Mouse (Mus musculus) kidney, adult 2 months (tissue): ENCODE results near the gene Trim66. TPM values are rescaled to one million over a fixed set of nuclear protein-coding genes. Genes with fewer than 3 reads are reported as not detected.

Experiments used
- DNase-seq: peaks from one replicate; pipeline ENCODE4 v3.0.0; 2021
- H3K27ac ChIP-seq: fragments of 200-500 bp; 2 replicates; pipeline ENCODE4 v1.5.1; 2012; ENCODE audit warnings: low read depth, low read length, control low read depth, inconsistent platforms; ENCODE audit not compliant: insufficient read depth
- H3K27me3 ChIP-seq: fragments of 200-500 bp; replicated peaks from 2 replicates; pipeline ENCODE4 v1.6.1; 2012; ENCODE audit warnings: mild to moderate bottlenecking, moderate library complexity, low read length, inconsistent platforms; ENCODE audit not compliant: control insufficient read depth, insufficient read depth
- H3K36me3 ChIP-seq: fragments of 200-500 bp; 2 replicates; pipeline ENCODE4 v1.6.1; 2012; ENCODE audit warnings: mild to moderate bottlenecking, moderate library complexity, low read length, inconsistent platforms; ENCODE audit not compliant: control insufficient read depth, insufficient read depth
- H3K4me1 ChIP-seq: fragments of 200-500 bp; 2 replicates; pipeline ENCODE4 v1.6.1; 2011; ENCODE audit warnings: low read length; ENCODE audit not compliant: control insufficient read depth, insufficient read depth
- H3K4me3 ChIP-seq: fragments of 200-500 bp; 2 replicates; pipeline ENCODE4 v1.5.1; 2011; ENCODE audit warnings: mild to moderate bottlenecking, low read depth, low read length, control low read depth; ENCODE audit not compliant: insufficient read depth
- CTCF ChIP-seq: fragments of 200-500 bp; conservative IDR thresholded peaks from 2 replicates; pipeline ENCODE4 v1.5.1; 2011; ENCODE audit warnings: low read depth, mild to moderate bottlenecking, control low read depth, low read length, moderate library complexity, mixed read lengths; ENCODE audit not compliant: insufficient read depth, insufficient read length
- POLR2A ChIP-seq: fragments of 200-500 bp; IDR thresholded peaks from one replicate; pipeline ENCODE4 v1.6.1; 2011; ENCODE audit warnings: low read depth, low read length, control low read depth
- WGBS: fragments of 180-500 bp; shearing (Covaris S2); methylation state at CpG from one replicate; pipeline ENCODE4 v1.1.7; 2018; 5-methylcytosine and 5-hydroxymethylcytosine counted together
- polyA plus RNA-seq: library from polyadenylated mRNA; depleted of rRNA; stranded (reverse); fragments of >200 nt; gene quantifications from 2 replicates; pipeline ENCODE4 v1.2.3, GENCODE M21; 2012

Trim66 gene
- polyA plus RNA-seq, 1 experiment = 0.03 TPM

DNA sequence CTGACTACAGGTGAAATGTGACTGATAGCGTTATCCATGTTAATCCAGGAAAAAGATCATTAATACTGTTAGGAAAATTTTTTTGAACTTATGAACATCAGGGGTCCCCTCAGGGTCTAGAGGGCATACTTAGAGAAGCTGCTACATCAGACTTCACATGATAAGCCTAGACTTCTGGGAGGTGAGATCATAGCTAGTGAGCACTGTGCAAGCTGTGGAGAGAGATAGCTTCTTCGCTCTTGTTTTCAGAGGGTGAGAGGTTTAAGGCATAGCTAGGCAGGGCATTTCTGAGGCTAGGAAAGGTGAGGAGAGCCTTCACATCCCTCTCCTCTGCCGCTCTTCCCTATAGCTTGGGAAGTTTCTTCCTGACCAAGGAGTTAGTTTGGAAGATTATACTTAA lies 3.9 kb upstream of the Trim66 start:
- Histone ChIP-seq H3K27me3 (no peaks in the 10 kb centered on the region), H3K27ac (no peak overlapping the region), H3K36me3 (no peaks in the 10 kb centered on the region), H3K4me3 (no peak overlapping the region), H3K4me1 (no peaks in the 10 kb centered on the region)
- TF ChIP-seq CTCF (no peak), POLR2A (no peak)
- DNase-seq = no peak
- WGBS = 97% methylated on average over 3 of the region's 3 CpGs

DNA sequence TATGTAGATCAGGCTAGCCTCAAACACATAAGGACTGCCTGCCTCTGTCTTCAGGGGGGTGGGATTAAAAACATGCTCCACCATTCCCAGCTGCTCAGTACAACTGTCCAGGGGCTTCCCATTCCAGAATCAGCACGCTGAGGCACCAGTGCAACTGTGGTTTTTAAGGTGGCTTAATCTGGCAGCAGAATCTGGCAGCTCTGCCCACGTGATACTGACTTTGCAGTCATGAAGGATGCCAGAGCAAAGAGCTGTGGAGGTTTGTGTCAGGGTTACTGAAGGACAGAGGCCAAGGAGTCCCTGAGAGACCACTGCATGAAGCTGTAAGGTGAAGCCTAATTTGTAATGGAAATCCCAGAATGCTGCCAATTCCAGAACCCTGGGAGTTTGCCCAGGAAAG lies 2.9 kb upstream of the Trim66 start:
- WGBS = 60% methylated on average over 2 of the region's 2 CpGs
- H3K36me3 ChIP-seq = no peaks in the 10 kb centered on the region
- H3K4me3 ChIP-seq = no peak overlapping the region
- peak; percentile 45 for DNase-seq
- TF ChIP-seq POLR2A (no peak), CTCF (no peak)
- no peaks in the 10 kb centered on the region for H3K4me1 ChIP-seq
- no peaks in the 10 kb centered on the region for H3K27me3 ChIP-seq
- H3K27ac ChIP-seq = no peak overlapping the region

DNA sequence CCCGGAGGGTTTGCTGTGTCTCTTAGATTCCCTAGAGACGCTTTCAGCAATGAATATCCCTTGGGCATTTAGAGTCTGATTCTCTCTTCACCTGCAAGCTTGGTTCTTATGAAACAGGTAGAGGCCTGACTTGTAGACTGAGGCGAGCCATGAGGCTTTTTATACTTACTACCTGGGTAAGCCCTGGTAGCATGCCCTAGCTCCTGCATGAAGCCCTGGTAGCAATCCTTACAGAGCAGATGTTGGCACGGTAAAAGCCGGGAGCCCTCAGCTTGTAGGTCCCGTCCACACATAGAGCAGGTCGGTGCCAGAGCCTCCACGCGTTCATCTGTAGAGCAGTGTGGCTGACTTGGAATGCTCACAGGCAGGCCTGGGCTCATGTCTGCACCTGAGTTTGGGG lies 362 bp downstream of the Trim66 start:
- Histone ChIP-seq H3K4me3 (no peak overlapping the region), H3K36me3 (no peaks in the 10 kb centered on the region), H3K27ac (no peak overlapping the region), H3K4me1 (no peaks in the 10 kb centered on the region), H3K27me3 (no peaks in the 10 kb centered on the region)
- TF ChIP-seq POLR2A = no peak
- TF ChIP-seq CTCF = no peak
- no peak for DNase-seq
- 64% methylated on average over 9 of the region's 9 CpGs for WGBS

DNA sequence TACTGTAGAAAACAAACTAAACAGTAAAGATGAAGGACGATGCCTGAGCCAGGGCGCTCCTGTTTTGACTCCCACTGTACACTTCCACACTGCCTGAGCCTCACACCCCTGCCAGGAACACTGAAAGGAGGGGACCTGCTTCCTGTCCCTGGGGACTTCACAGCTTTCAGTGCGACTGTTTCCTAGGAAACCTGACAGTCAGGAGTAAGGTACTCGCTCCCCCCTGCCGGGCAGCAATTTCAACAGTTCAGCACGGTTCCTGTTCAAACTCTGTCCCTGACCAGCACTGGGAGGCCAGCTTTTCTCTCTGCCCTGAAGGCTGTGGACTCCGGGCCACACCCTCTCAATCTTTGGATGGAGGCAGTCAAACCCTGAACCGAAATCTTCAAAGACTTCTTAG lies 815 bp downstream of the Trim66 start:
- Histone ChIP-seq H3K27me3 (no peaks in the 10 kb centered on the region), H3K27ac (no peak overlapping the region), H3K4me3 (no peak overlapping the region), H3K36me3 (no peaks in the 10 kb centered on the region), H3K4me1 (no peaks in the 10 kb centered on the region)
- DNase-seq = no peak
- WGBS = 21% methylated on average over 8 of the region's 8 CpGs
- TF ChIP-seq POLR2A (no peak), CTCF (no peak)

DNA sequence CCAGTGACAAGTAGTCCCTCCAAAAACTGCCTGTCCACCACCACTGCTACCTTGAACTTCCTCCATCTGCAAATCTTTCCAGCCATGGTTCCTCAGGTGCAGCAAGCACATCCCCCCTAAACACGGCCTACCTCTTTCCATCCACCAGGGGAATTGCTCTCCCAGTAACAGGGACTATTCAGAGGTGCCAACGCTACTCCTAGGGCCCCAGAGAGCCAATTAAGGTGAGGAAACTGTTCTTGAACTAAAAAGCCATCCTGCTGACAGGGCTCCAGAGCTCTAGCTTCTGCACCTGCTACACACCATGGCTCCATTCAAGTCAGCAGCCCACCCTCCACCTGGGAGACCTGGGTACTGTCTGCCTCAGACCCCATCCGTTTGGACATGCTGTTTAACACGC lies 10.4 kb downstream of the Trim66 start:
- Histone ChIP-seq H3K36me3 (no peaks in the 10 kb centered on the region), H3K27ac (no peak overlapping the region), H3K4me3 (no peak overlapping the region), H3K4me1 (no peaks in the 10 kb centered on the region), H3K27me3 (no peaks in the 10 kb centered on the region; the same call in 1 of the 2 replicates)
- WGBS = 75% methylated on average over 4 of the region's 4 CpGs
- TF ChIP-seq CTCF = no peak
- no peak for TF ChIP-seq POLR2A
- no peak for DNase-seq

DNA sequence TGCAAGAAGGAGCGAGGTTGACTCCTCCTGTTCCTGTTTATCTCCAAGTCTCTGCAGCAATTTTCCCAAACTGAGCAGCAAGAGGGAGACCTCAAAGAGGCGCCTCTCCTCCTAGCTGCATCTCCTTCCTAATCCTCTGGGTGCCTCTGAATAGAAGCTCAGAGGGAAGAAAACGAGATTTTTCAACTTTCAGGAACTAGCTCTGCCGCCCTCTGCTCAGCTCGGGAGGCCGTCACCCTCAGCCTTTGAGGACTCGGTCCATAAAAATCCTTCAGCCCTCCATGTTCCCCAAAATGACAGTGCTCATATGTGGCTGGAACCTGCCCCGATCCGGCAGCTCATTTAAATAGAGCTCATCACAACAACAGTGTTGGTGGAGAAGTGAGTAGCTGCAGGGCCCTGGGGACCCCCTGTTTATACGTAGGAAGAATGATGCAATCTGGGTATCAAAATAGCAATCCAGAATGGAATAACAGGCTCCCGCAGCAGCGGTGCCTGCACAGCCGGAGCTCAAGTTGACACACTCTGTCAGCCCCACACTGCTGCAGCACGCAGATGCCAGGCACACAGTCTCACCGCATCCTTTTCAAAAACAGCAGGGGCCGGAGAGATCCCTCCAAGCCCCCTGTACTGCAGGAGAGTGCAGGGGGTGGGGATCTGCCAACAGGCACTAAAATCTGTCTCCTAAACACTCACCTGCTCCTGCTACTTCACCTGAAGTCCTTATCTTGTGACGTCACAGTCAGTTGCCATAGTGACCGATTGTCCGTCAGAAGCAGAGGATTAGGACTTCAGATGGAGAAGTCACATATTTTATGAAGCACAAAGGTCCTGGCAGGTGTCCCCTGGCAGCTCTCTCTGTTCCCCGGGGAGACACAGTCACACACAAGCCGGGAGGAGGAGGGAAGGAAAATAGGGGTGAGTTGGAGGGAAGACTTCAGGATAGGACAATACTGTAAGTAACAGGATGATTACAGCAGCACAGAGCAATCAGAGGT lies 14.3 kb downstream of the Trim66 start:
- TF ChIP-seq CTCF (no peak), POLR2A (no peak)
- H3K4me3 ChIP-seq = no peak overlapping the region
- no peaks in the 10 kb centered on the region for H3K27me3 ChIP-seq
- no peak for DNase-seq
- H3K36me3 ChIP-seq = no peaks in the 10 kb centered on the region
- H3K4me1 ChIP-seq = no peaks in the 10 kb centered on the region
- WGBS = 22% methylated on average over 21 of the region's 21 CpGs
- H3K27ac ChIP-seq = no peak overlapping the region

DNA sequence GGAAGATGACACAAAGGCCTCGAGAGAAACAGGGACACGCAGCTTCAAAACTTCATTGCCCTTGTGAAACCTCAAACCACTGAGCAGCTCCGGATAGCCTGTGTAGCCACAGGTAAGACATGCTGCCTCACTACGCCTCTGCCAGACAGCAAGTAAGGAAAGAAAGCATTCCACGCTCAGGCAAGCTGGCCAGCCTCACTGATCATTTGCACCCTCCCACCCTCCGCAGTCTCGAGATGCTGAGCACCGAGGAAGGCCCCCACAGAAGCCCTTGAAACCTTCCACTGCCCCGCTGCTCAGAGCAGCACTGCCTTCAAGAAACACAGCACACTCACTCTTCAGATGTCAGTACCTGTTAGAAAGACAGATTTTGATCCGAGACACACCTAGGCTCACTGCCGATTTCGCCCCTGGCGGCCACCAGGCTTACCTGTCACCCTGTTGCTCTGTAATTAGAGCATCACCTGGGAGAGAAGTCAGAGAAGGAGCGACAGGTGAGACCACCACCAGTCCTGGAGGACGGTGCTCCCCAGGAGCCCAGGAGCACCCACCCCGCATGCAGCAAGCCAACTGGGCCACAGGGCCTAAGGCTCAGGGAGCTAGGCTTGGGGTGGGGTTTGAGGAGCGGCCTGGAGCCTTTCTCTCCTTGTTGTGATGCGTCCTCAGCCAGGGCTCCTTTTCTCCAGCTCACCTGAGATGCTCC lies 15.2 kb downstream of the Trim66 start:
- WGBS = 86% methylated on average over 18 of the region's 18 CpGs
- Histone ChIP-seq H3K27me3 (no peaks in the 10 kb centered on the region), H3K4me1 (no peaks in the 10 kb centered on the region), H3K27ac (no peak overlapping the region), H3K36me3 (no peaks in the 10 kb centered on the region), H3K4me3 (no peak overlapping the region)
- TF ChIP-seq POLR2A (no peak), CTCF (no peak)
- no peak for DNase-seq
